ENCODE assay signal across 14 mouse cellular contexts in genomic region chr14:119582039-119582508, GRCm38 (mm10).
A peak's percentile ranks its signal among the peaks of the same experiment; 100 is the strongest.
DNase-seq lines count a peak whose midpoint lies in the region; ATAC-seq and TF ChIP-seq lines count a peak whose summit lies in the region.
"Had no signal": no experiment of that assay in that cellular context is flagged by ENCODE, and none has a peak within 500 bp of the region (broad histone marks: within the 10 kb centered on the region; RNA-seq: fewer than 3 reads in every experiment).

No protein-coding gene starts in this region.

- peak overlapping the region; percentile 7; the same call in 1 of the 2 replicates for H3K4me2 ChIP-seq in kidney, embryonic 15.5 days
- no peak overlapping the region for H3K4me2 ChIP-seq in midbrain, embryonic 12.5 days (replicated peaks)
- no peak overlapping the region for H3K4me2 ChIP-seq in intestine, embryonic 16.5 days (ENCODE audit: low read depth, low read length)
- H3K4me2 ChIP-seq: forebrain, embryonic 15.5 days; heart, embryonic 11.5 days had no signal

- H3K36me3 ChIP-seq in kidney, embryonic 15.5 days, result no peaks in the 10 kb centered on the region
- H3K36me3 ChIP-seq in kidney, adult 2 months (ENCODE audit: control insufficient read depth, insufficient read depth, low read length), result no peaks in the 10 kb centered on the region
- H3K36me3 ChIP-seq in embryonic facial prominence, embryonic 10.5 days (replicated peaks), result no peaks in the 10 kb centered on the region
- no peaks in the 10 kb centered on the region for H3K36me3 ChIP-seq in midbrain, embryonic 12.5 days
- H3K36me3 ChIP-seq in intestine, embryonic 16.5 days (ENCODE audit: control insufficient read depth, insufficient read depth, low read length), result no peaks in the 10 kb centered on the region
- H3K36me3 ChIP-seq in heart, embryonic 10.5 days, result no peaks in the 10 kb centered on the region
- H3K36me3 ChIP-seq: forebrain, embryonic 15.5 days had no signal

- no peak overlapping the region for H3K4me3 ChIP-seq in kidney, embryonic 15.5 days (replicated peaks)
- no peak overlapping the region for H3K4me3 ChIP-seq in kidney, adult 2 months (ENCODE audit: insufficient read depth, low read depth, low read length)
- no peak overlapping the region for H3K4me3 ChIP-seq in embryonic facial prominence, embryonic 10.5 days
- H3K4me3 ChIP-seq in midbrain, embryonic 12.5 days, result no peak overlapping the region
- H3K4me3 ChIP-seq in intestine, embryonic 16.5 days (ENCODE audit: low read length), result no peak overlapping the region
- no peak overlapping the region for H3K4me3 ChIP-seq in heart, embryonic 10.5 days
- H3K4me3 ChIP-seq: forebrain, embryonic 15.5 days; layer of hippocampus, adult 2 months had no signal

- peak; percentile 73 for ATAC-seq in kidney, embryonic 15.5 days (replicated peaks; ENCODE audit: low FRiP score)
- peak; percentile 87 for ATAC-seq in midbrain, embryonic 12.5 days (ENCODE audit: low FRiP score, low read depth)
- no peak for ATAC-seq in intestine, embryonic 16.5 days
- ATAC-seq: forebrain, embryonic 15.5 days had no signal

- TF ChIP-seq POLR2A in kidney, adult 2 months (IDR thresholded peaks at IDR 0.05; ENCODE audit: low read depth, low read length), result no peak

- WGBS in kidney, embryonic 15.5 days, result 13% methylated on average over 10 of the region's 10 CpGs
- WGBS in kidney, adult 2 months, result 29% methylated on average over 10 of the region's 10 CpGs
- 40% methylated on average over 10 of the region's 10 CpGs for WGBS in embryonic facial prominence, embryonic 10.5 days
- 43% methylated on average over 10 of the region's 10 CpGs for whole genome bisulfite sequencing in midbrain, embryonic 12.5 days
- 40% methylated on average over 10 of the region's 10 CpGs for WGBS in intestine, embryonic 16.5 days
- 34% methylated on average over 10 of the region's 10 CpGs for WGBS in heart, embryonic 10.5 days

- H3K9ac ChIP-seq in kidney, embryonic 15.5 days, result no peak overlapping the region
- no peak overlapping the region for H3K9ac ChIP-seq in midbrain, embryonic 12.5 days (replicated peaks)
- no peak overlapping the region for H3K9ac ChIP-seq in intestine, embryonic 16.5 days (ENCODE audit: low read depth, low read length)
- H3K9ac ChIP-seq: forebrain, embryonic 15.5 days had no signal

- TF ChIP-seq CTCF in kidney, adult 2 months (conservative IDR thresholded peaks at IDR 0.05; ENCODE audit: insufficient read depth, insufficient read length, low read depth, low read length), result no peak

- H3K9me3 ChIP-seq in kidney, embryonic 15.5 days (replicated peaks), result no peaks in the 10 kb centered on the region
- H3K9me3 ChIP-seq in embryonic facial prominence, embryonic 10.5 days, result no peaks in the 10 kb centered on the region
- no peaks in the 10 kb centered on the region for H3K9me3 ChIP-seq in midbrain, embryonic 12.5 days
- no peaks in the 10 kb centered on the region for H3K9me3 ChIP-seq in intestine, embryonic 16.5 days (ENCODE audit: control insufficient read depth, low read length)
- H3K9me3 ChIP-seq in heart, embryonic 10.5 days, result no peaks in the 10 kb centered on the region
- H3K9me3 ChIP-seq: forebrain, embryonic 15.5 days had no signal

- H3K27me3 ChIP-seq in kidney, embryonic 15.5 days, result no peaks in the 10 kb centered on the region
- H3K27me3 ChIP-seq in kidney, adult 2 months (replicated peaks; ENCODE audit: control insufficient read depth, insufficient read depth, low read length), result no peaks in the 10 kb centered on the region
- no peaks in the 10 kb centered on the region for H3K27me3 ChIP-seq in embryonic facial prominence, embryonic 10.5 days (replicated peaks; ENCODE audit: low read depth, poor library complexity, severe bottlenecking)
- no peaks in the 10 kb centered on the region for H3K27me3 ChIP-seq in midbrain, embryonic 12.5 days
- no peaks in the 10 kb centered on the region for H3K27me3 ChIP-seq in intestine, embryonic 16.5 days (replicated peaks; ENCODE audit: control insufficient read depth, insufficient read depth, low read length)
- H3K27me3 ChIP-seq in heart, embryonic 10.5 days (ENCODE audit: insufficient read depth, poor library complexity, severe bottlenecking), result no peaks in the 10 kb centered on the region
- H3K27me3 ChIP-seq: CH12.LX; forebrain, embryonic 15.5 days had no signal

- H3K4me1 ChIP-seq in kidney, embryonic 15.5 days, result peaks cover 13% of the 10 kb centered on the region
- no peaks in the 10 kb centered on the region for H3K4me1 ChIP-seq in kidney, adult 2 months (ENCODE audit: control insufficient read depth, insufficient read depth, low read length)
- H3K4me1 ChIP-seq in embryonic facial prominence, embryonic 10.5 days, result peaks cover 9% of the 10 kb centered on the region
- peaks cover 5% of the 10 kb centered on the region; the same call in 1 of the 2 replicates for H3K4me1 ChIP-seq in midbrain, embryonic 12.5 days
- no peaks in the 10 kb centered on the region for H3K4me1 ChIP-seq in intestine, embryonic 16.5 days (ENCODE audit: control insufficient read depth, insufficient read depth, low read length)
- peaks cover 4% of the 10 kb centered on the region; the same call in 1 of the 2 replicates for H3K4me1 ChIP-seq in heart, embryonic 10.5 days
- H3K4me1 ChIP-seq: forebrain, embryonic 15.5 days had no signal

- no peak overlapping the region for H3K27ac ChIP-seq in kidney, embryonic 15.5 days
- H3K27ac ChIP-seq in kidney, adult 2 months (ENCODE audit: insufficient read depth, low read depth, low read length), result no peak overlapping the region
- H3K27ac ChIP-seq in embryonic facial prominence, embryonic 10.5 days (replicated peaks), result no peak overlapping the region
- H3K27ac ChIP-seq in midbrain, embryonic 12.5 days (replicated peaks), result no peak overlapping the region; the same call in 1 of the 2 replicates
- H3K27ac ChIP-seq in intestine, embryonic 16.5 days (ENCODE audit: low read length), result no peak overlapping the region
- no peak overlapping the region for H3K27ac ChIP-seq in heart, embryonic 10.5 days
- H3K27ac ChIP-seq: forebrain, embryonic 15.5 days; layer of hippocampus, adult 2 months had no signal

- no peak for DNase-seq in kidney, adult 2 months
- peak; percentile 33 for DNase-seq in adrenal gland, adult 8-10 months
- DNase-seq in embryonic facial prominence, embryonic 10.5 days (ENCODE audit: low spot score), result peak; percentile 19
- DNase-seq in heart, embryonic 10.5 days (ENCODE audit: low spot score), result no peak
- DNase-seq in testis, postnatal 14 days (ENCODE audit: low spot score), result no peak
- DNase-seq: cerebellum, postnatal 25 days; thymus, postnatal 25 days had no signal

Comparison
In these comparisons a context has a peak if more than half of its experiments do, and no peak if none do; other contexts are left out.
1. DNase-seq: peak in adrenal gland, adult 8-10 months (single experiment) and embryonic facial prominence, embryonic 10.5 days (single experiment); none in kidney, adult 2 months (single experiment), heart, embryonic 10.5 days (single experiment) and testis, postnatal 14 days (single experiment).